Comparison of ENCODE assay signal across 8 mouse cellular contexts in genomic region chr1:161962465-161963377, GRCm38 (mm10). TPM values are rescaled to one million over a fixed set of nuclear protein-coding genes. Genes with fewer than 3 reads are reported as not detected.
A peak's percentile ranks its signal among the peaks of the same experiment; 100 is the strongest.
DNase-seq lines count a peak whose midpoint lies in the region; ATAC-seq and TF ChIP-seq lines count a peak whose summit lies in the region.

No protein-coding gene starts in this region.

- no peaks in the 10 kb centered on the region for H3K36me3 ChIP-seq in hindbrain, embryonic 11.5 days (ENCODE audit: control insufficient read depth, insufficient read depth, low read length)
- no peaks in the 10 kb centered on the region for H3K36me3 ChIP-seq in hindbrain, embryonic 10.5 days
- no peaks in the 10 kb centered on the region for H3K36me3 ChIP-seq in forebrain, postnatal 0 days (ENCODE audit: insufficient read depth)
- no peaks in the 10 kb centered on the region for H3K36me3 ChIP-seq in liver, embryonic 14.5 days (replicated peaks; ENCODE audit: control insufficient read depth, insufficient read depth, low read depth)
- no peaks in the 10 kb centered on the region for H3K36me3 ChIP-seq in stomach, embryonic 15.5 days

- no peak overlapping the region for H3K4me3 ChIP-seq in hindbrain, embryonic 11.5 days (ENCODE audit: low read depth, low read length)
- no peak overlapping the region for H3K4me3 ChIP-seq in hindbrain, embryonic 10.5 days
- H3K4me3 ChIP-seq in forebrain, postnatal 0 days (ENCODE audit: low read depth, low read length): no peak overlapping the region
- H3K4me3 ChIP-seq in liver, embryonic 14.5 days (ENCODE audit: insufficient read depth in 1 of 2, low read depth in 2 of 2, low read length in 2 of 2): no peak overlapping the region
- no peak overlapping the region for H3K4me3 ChIP-seq in stomach, embryonic 15.5 days (replicated peaks)

- peak; percentile 60 for ATAC-seq in hindbrain, embryonic 11.5 days (ENCODE audit: low FRiP score)
- ATAC-seq in forebrain, postnatal 0 days: peak; percentile 67; the same call in 1 of the 2 replicates
- peak; percentile 46; the same call in 1 of the 2 replicates for ATAC-seq in liver, embryonic 14.5 days (ENCODE audit: insufficient read depth)
- 0 out of 2 replicates have a peak, but pooled peaks have one; percentile 24 for ATAC-seq in stomach, embryonic 15.5 days (ENCODE audit: insufficient read depth, low FRiP score, low read depth)

- H3K4me1 ChIP-seq in hindbrain, embryonic 11.5 days (replicated peaks; ENCODE audit: control insufficient read depth, insufficient read depth, low read length): no peaks in the 10 kb centered on the region
- peaks cover 5% of the 10 kb centered on the region; the same call in 1 of the 2 replicates for H3K4me1 ChIP-seq in hindbrain, embryonic 10.5 days (replicated peaks)
- H3K4me1 ChIP-seq in forebrain, postnatal 0 days (ENCODE audit: insufficient read depth): no peaks in the 10 kb centered on the region
- H3K4me1 ChIP-seq in liver, embryonic 14.5 days (replicated peaks; ENCODE audit: control insufficient read depth in 2 of 2, insufficient read depth in 2 of 2, low read length in 1 of 2): 0 out of 4 replicates have a peak, but pooled peaks cover 0 to 2% of the 10 kb centered on the region in 2 experiments
- H3K4me1 ChIP-seq in stomach, embryonic 15.5 days: no peaks in the 10 kb centered on the region

- peak; percentile 68 for TF ChIP-seq CTCF in forebrain, postnatal 0 days (IDR thresholded peaks at IDR 0.05; ENCODE audit: low read depth)
- TF ChIP-seq CTCF in liver, embryonic 14.5 days (IDR thresholded peaks at IDR 0.05; ENCODE audit: low read depth): peak; percentile 72

- no peak for TF ChIP-seq EP300 in liver, embryonic 14.5 days (IDR thresholded peaks at IDR 0.05; ENCODE audit: low read depth)

- DNase-seq in hindbrain, embryonic 11.5 days (ENCODE audit: low spot score): peak; percentile 41
- no peak for DNase-seq in hindbrain, embryonic 10.5 days (ENCODE audit: low spot score)
- peak; percentile 63 for DNase-seq in R1 (ENCODE audit: low read depth, low spot score)
- peak; percentile 31 for DNase-seq in forebrain, postnatal 0 days
- DNase-seq in liver, embryonic 14.5 days (ENCODE audit: low read depth in 3 of 3, low spot score in 3 of 3): peak in 1 of 3 experiments; percentile 11
- DNase-seq in layer of hippocampus, adult 8-10 months (ENCODE audit: low spot score in 2 of 2): no peak
- no peak for DNase-seq in left cerebral cortex, adult 8-10 months (ENCODE audit: low spot score in 2 of 2)

- 47% methylated on average over 3 of the region's 3 CpGs for WGBS in hindbrain, embryonic 11.5 days
- WGBS in hindbrain, embryonic 10.5 days: 65% methylated on average over 3 of the region's 3 CpGs
- 48% methylated on average over 3 of the region's 3 CpGs for WGBS in forebrain, postnatal 0 days
- WGBS in liver, embryonic 14.5 days (ENCODE audit: insufficient replicate concordance): 37% methylated on average over 3 of the region's 3 CpGs
- WGBS in stomach, embryonic 15.5 days: 45% methylated on average over 3 of the region's 3 CpGs

- no peak overlapping the region for H3K4me2 ChIP-seq in hindbrain, embryonic 11.5 days (replicated peaks; ENCODE audit: low read depth, low read length)
- no peak overlapping the region for H3K4me2 ChIP-seq in forebrain, postnatal 0 days (ENCODE audit: low read depth)
- no peak overlapping the region for H3K4me2 ChIP-seq in liver, embryonic 14.5 days (ENCODE audit: low read depth)
- H3K4me2 ChIP-seq in stomach, embryonic 15.5 days: no peak overlapping the region

- no peak overlapping the region for H3K27ac ChIP-seq in hindbrain, embryonic 11.5 days (ENCODE audit: low read depth, low read length)
- no peak overlapping the region for H3K27ac ChIP-seq in hindbrain, embryonic 10.5 days
- H3K27ac ChIP-seq in forebrain, postnatal 0 days (ENCODE audit: low read depth, low read length): no peak overlapping the region
- H3K27ac ChIP-seq in liver, embryonic 14.5 days: no peak overlapping the region
- H3K27ac ChIP-seq in stomach, embryonic 15.5 days: no peak overlapping the region

- no peaks in the 10 kb centered on the region for H3K9me3 ChIP-seq in hindbrain, embryonic 11.5 days (ENCODE audit: control insufficient read depth, low read length)
- H3K9me3 ChIP-seq in hindbrain, embryonic 10.5 days: no peaks in the 10 kb centered on the region
- no peaks in the 10 kb centered on the region for H3K9me3 ChIP-seq in forebrain, postnatal 0 days (ENCODE audit: low read length)
- no peaks in the 10 kb centered on the region for H3K9me3 ChIP-seq in liver, embryonic 14.5 days (ENCODE audit: control insufficient read depth, low read length)
- no peaks in the 10 kb centered on the region for H3K9me3 ChIP-seq in stomach, embryonic 15.5 days

- H3K27me3 ChIP-seq in hindbrain, embryonic 11.5 days (ENCODE audit: control insufficient read depth, insufficient read depth, low read length): no peaks in the 10 kb centered on the region
- H3K27me3 ChIP-seq in hindbrain, embryonic 10.5 days (ENCODE audit: insufficient read depth, poor library complexity, severe bottlenecking): no peaks in the 10 kb centered on the region
- H3K27me3 ChIP-seq in forebrain, postnatal 0 days (ENCODE audit: insufficient read depth, low read length): no peaks in the 10 kb centered on the region
- no peaks in the 10 kb centered on the region; the same call in 1 of the 2 replicates for H3K27me3 ChIP-seq in liver, embryonic 14.5 days (ENCODE audit: control insufficient read depth, insufficient read depth, low read length)
- H3K27me3 ChIP-seq in stomach, embryonic 15.5 days (replicated peaks): no peaks in the 10 kb centered on the region

- H3K9ac ChIP-seq in hindbrain, embryonic 11.5 days (ENCODE audit: low read depth, low read length): no peak overlapping the region
- H3K9ac ChIP-seq in forebrain, postnatal 0 days: no peak overlapping the region
- no peak overlapping the region for H3K9ac ChIP-seq in liver, embryonic 14.5 days (replicated peaks)
- no peak overlapping the region for H3K9ac ChIP-seq in stomach, embryonic 15.5 days

RNA-seq across cellular contexts. Expression of gene Pigc, which starts 6.3 kb away (rescaled TPM):
- polyA plus RNA-seq in hindbrain, embryonic 11.5 days (2014; fragmentation: Nextera tagmentation; extraction: Ambion mirVana): 33.3 and 38.6 TPM in 2 replicates
- polyA plus RNA-seq in hindbrain, embryonic 10.5 days (2016; fragmentation: Nextera tagmentation; extraction: Ambion mirVana): 28.7 and 30.3 TPM in 2 replicates
- 14.9 and 20.5 TPM in 2 replicates for total RNA-seq in forebrain, postnatal 0 days (2014; rRNA removed)
- polyA plus RNA-seq in forebrain, postnatal 0 days (2015; fragmentation: Nextera tagmentation; extraction: Ambion mirVana): 19.8 and 23.9 TPM in 2 replicates
- polyA plus RNA-seq in liver, embryonic 14.5 days (2012; rRNA removed): 6.3 and 6.5 TPM in 2 replicates
- polyA plus RNA-seq in liver, embryonic 14.5 days (2014; fragmentation: Nextera tagmentation; extraction: Ambion mirVana): 9.2 and 12.4 TPM in 2 replicates
- 32.5 and 35.8 TPM in 2 replicates for polyA plus RNA-seq in stomach, embryonic 15.5 days (2015; fragmentation: Nextera tagmentation; extraction: Ambion mirVana)
- total RNA-seq in layer of hippocampus, adult 8-10 months (2022): 10 to 100 TPM; 13.1 to 18.0 (median 14.7) TPM
- 10 to 100 TPM; 11.2 to 18.9 (median 14.7) TPM for total RNA-seq in left cerebral cortex, adult 8-10 months (2022)

RNA-seq across cellular contexts. Expression of gene 4930558K02Rik, which starts 16.7 kb away (rescaled TPM):
- not detected in 2 replicates for polyA plus RNA-seq in hindbrain, embryonic 11.5 days (2014; fragmentation: Nextera tagmentation; extraction: Ambion mirVana)
- polyA plus RNA-seq in hindbrain, embryonic 10.5 days (2016; fragmentation: Nextera tagmentation; extraction: Ambion mirVana): not detected in 2 replicates
- not detected in 2 replicates for total RNA-seq in forebrain, postnatal 0 days (2014; rRNA removed)
- 0.25 and 0.43 TPM in 2 replicates for polyA plus RNA-seq in forebrain, postnatal 0 days (2015; fragmentation: Nextera tagmentation; extraction: Ambion mirVana)
- polyA plus RNA-seq in liver, embryonic 14.5 days (2012; rRNA removed): not detected in 2 replicates
- not detected in 2 replicates for polyA plus RNA-seq in liver, embryonic 14.5 days (2014; fragmentation: Nextera tagmentation; extraction: Ambion mirVana)
- polyA plus RNA-seq in stomach, embryonic 15.5 days (2015; fragmentation: Nextera tagmentation; extraction: Ambion mirVana): not detected in 2 replicates
- not detected for total RNA-seq in layer of hippocampus, adult 8-10 months (2022)
- under 1 TPM in 1 of 4 experiments, not detected in 3; 0.36 TPM for total RNA-seq in left cerebral cortex, adult 8-10 months (2022)

Comparison
In these comparisons a context has a peak if more than half of its experiments do, and no peak if none do; other contexts are left out.
1. DNase-seq: peak in hindbrain, embryonic 11.5 days (single experiment), R1 (single experiment) and forebrain, postnatal 0 days (single experiment); none in hindbrain, embryonic 10.5 days (single experiment), layer of hippocampus, adult 8-10 months (0 of 2) and left cerebral cortex, adult 8-10 months (0 of 2).
2. Peak in every context shown above with its lines, with median percentiles within 50 percentile points of each other: ATAC-seq.